Mouse (Mus musculus): ENCODE measurements around the gene Telo2.

DNA sequence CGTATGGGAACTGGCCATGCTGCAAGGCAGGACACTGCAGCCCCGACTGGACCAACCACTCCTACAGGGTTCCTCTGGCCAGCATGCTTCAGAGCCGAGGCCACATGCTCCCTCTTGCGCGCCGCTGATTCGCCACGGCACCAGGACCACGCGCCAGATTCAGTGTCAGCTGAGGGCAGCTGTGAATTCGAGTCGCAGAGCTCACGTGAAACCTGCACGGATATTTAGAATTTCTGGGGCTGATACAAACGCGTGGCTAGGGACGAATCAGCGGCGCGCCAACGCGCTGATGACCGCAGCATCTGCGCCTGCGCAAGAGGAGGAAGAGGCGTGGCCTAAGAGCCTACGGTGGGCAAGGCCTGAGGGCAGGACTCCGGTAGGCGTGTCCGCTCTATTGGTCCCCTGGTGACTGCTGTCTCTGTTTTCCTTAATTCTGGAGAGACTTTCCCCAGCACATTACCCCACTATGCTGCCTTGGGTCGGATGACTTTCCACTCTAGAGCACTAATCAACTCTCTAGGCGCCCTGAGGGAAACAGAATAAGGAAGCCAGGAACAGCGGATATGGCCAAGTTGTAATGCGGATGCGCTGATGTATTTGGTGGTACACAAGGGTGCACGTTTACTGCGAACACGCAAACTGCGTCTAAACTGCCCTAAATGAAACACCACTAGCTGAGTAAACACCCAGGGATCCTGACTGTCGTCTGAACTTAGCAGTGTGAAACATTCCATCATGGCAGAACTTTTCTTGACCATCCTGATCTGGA lies at the start of gene Telo2:
- TF ChIP-seq CTCF (IDR thresholded peaks at IDR 0.05; ENCODE audit: control insufficient read depth, insufficient read depth, insufficient read length): no peak
- peak; percentile 97 for TF ChIP-seq MAX (IDR thresholded peaks at IDR 0.05)
- no peak for TF ChIP-seq MYOG (IDR thresholded peaks at IDR 0.05; ENCODE audit: control insufficient read depth, extremely low read depth, insufficient read length)
